Mouse (Mus musculus) spleen, adult 2 months (tissue): ENCODE measurements around the gene Acp6.

Experiments
- CTCF ChIP-seq: fragments of 200-500 bp; IDR thresholded peaks from 2 replicates; pipeline ENCODE4 v1.5.1; 2011; ENCODE audit warnings: mild to moderate bottlenecking, inconsistent platforms; ENCODE audit not compliant: insufficient read depth, insufficient read length, insufficient replicate concordance; ENCODE audit errors: extremely low read depth
- POLR2A ChIP-seq: fragments of 200-500 bp; IDR thresholded peaks from 2 replicates; pipeline ENCODE4 v1.6.1; 2011; ENCODE audit warnings: low read depth, low read length, inconsistent platforms

DNA sequence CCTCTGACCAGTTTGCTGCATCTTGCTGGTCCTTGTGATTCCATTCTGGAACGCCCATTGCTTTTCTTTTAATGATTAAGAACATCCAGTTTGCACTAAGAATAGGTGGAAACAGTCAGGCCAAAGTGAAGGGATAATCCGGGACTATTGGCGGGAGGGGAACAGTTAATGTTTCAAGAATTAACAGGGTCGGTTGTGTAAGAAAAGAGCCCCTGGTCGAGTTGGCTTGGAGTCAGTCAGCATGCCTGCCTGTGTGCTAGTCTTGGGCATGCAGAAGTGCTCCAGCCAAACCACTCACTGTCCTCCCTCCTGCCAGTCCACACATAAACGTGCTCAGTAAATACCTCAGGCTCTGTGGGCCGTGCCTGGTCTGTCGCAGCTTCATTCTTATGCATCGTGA, 13.7 kb downstream of the Acp6 start:
- TF ChIP-seq CTCF (no peak), POLR2A (no peak)
